Mouse (Mus musculus): Measurements from ENCODE around the gene Pmepa1. TPM values are rescaled to one million over a fixed set of nuclear protein-coding genes. Genes with fewer than 3 reads are reported as not detected.

Gene Pmepa1
- polyA plus RNA-seq, 1 experiment from 2014 or later = 1.9 TPM

- 11% methylated on average over 8 of the region's 8 CpGs for WGBS
- peak; percentile 80 for DNase-seq (ENCODE audit: low spot score)
Observed at GRCm38 (mm10) chr2:173183836-173184460, 92.4 kb downstream of the Pmepa1 start.

GRCm38 (mm10) chr2:173183311-173183710, 93.0 kb downstream of the Pmepa1 start:
- WGBS = 85% methylated on average over 10 of the region's 10 CpGs
- Histone ChIP-seq H3K27ac (no peak overlapping the region), H3K27me3 (ENCODE audit: insufficient read depth, poor library complexity, severe bottlenecking) (peaks cover 69% of the 10 kb centered on the region), H3K4me1 (peaks cover 6% of the 10 kb centered on the region), H3K4me3 (no peak overlapping the region), H3K9me3 (no peaks in the 10 kb centered on the region), H3K36me3 (no peaks in the 10 kb centered on the region)
- DNase-seq (ENCODE audit: low spot score) = peak; percentile 59

More at GRCm38 (mm10) chr2:173183836-173184460, 92.4 kb downstream of the Pmepa1 start:
- H3K4me3 ChIP-seq = no peak overlapping the region
- no peaks in the 10 kb centered on the region for H3K36me3 ChIP-seq
- H3K4me1 ChIP-seq = peaks cover 6% of the 10 kb centered on the region
- peaks cover 69% of the 10 kb centered on the region for H3K27me3 ChIP-seq (ENCODE audit: insufficient read depth, poor library complexity, severe bottlenecking)
- no peak overlapping the region for H3K27ac ChIP-seq
- no peaks in the 10 kb centered on the region for H3K9me3 ChIP-seq

GRCm38 (mm10) chr2:173182796-173183195, 93.5 kb downstream of the Pmepa1 start:
- H3K27me3 ChIP-seq (ENCODE audit: insufficient read depth, poor library complexity, severe bottlenecking) = peaks cover 69% of the 10 kb centered on the region

GRCm38 (mm10) chr2:173181901-173182300, 94.4 kb downstream of the Pmepa1 start:
- Histone ChIP-seq H3K27ac (no peak overlapping the region), H3K36me3 (no peaks in the 10 kb centered on the region), H3K9me3 (no peaks in the 10 kb centered on the region), H3K4me3 (no peak overlapping the region), H3K4me1 (peaks cover 3% of the 10 kb centered on the region; the same call in 1 of the 2 replicates), H3K27me3 (ENCODE audit: insufficient read depth, poor library complexity, severe bottlenecking) (peaks cover 70% of the 10 kb centered on the region)
- WGBS = 87% methylated on average over 7 of the region's 7 CpGs
- DNase-seq (ENCODE audit: low spot score) = peak; percentile 73

More at GRCm38 (mm10) chr2:173182796-173183195, 93.5 kb downstream of the Pmepa1 start:
- peaks cover 6% of the 10 kb centered on the region for H3K4me1 ChIP-seq
- H3K27ac ChIP-seq = no peak overlapping the region
- H3K36me3 ChIP-seq = no peaks in the 10 kb centered on the region
- no peak overlapping the region for H3K4me3 ChIP-seq
- H3K9me3 ChIP-seq = no peaks in the 10 kb centered on the region
- no peak for DNase-seq (ENCODE audit: low spot score)
- WGBS = 81% methylated on average over 7 of the region's 7 CpGs

DNA sequence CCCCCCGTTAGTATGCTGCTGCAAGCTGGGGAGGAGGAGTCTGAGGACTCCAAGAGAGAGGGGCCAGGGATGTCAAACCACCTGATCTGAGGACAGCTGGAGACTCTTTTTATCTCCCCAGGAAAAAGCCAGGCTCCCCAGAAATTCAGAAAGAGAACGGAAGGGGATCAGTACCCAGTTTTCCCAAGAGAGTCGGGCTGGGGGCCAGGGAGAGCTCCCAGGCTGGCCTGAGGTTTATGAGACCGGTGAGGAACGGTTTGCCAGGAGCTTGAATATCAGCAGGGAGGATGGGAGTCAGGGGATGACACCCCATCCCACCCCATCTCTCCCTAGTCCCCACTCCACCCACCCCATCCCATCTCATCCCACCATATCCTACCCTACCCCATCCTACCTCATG, 94.8 kb downstream of the Pmepa1 start:
- 49% methylated on average over 5 of the region's 5 CpGs for WGBS
- peak; percentile 45 for DNase-seq (ENCODE audit: low spot score)
- H3K27me3 ChIP-seq (ENCODE audit: insufficient read depth, poor library complexity, severe bottlenecking) = peaks cover 74% of the 10 kb centered on the region

DNA sequence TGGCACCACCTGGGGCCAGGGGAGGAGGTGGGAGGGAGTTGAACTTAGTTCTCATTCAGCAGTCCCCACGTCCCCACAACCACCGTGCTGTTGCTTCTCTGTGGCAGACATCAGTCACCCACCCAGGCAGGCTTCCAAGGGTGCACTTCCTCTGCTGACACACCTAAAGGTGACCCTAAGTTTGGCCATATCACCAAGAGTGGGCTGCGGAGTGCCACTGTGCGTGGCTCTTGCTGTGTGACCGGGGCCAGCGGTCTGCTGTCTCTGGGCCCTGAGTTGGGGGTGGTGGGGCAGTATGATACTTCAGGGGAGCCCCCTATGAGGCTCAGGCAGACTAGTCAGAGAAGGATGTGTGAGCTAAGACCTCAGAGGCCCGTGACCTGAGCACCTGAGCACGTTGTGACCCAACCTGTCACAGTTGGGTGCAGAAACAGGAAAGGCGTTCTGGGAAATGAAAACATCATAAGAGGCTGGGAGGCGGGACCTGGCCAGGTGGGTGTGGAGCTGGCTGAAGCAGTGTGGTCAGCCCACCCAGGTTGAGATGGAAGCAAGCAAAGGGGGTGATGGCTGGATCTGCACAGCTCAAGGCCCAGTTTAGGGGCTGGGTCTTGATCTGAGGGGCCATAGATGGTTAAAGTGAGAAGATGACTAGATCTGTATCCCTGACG, 95.5 kb downstream of the Pmepa1 start:
- WGBS = 75% methylated on average over 11 of the region's 11 CpGs
- H3K27ac ChIP-seq = peak overlapping the region; percentile 13; the same call in 1 of the 2 replicates
- H3K4me1 ChIP-seq = peaks cover 3% of the 10 kb centered on the region; the same call in 1 of the 2 replicates
- no peaks in the 10 kb centered on the region for H3K9me3 ChIP-seq
- peaks cover 73% of the 10 kb centered on the region for H3K27me3 ChIP-seq (ENCODE audit: insufficient read depth, poor library complexity, severe bottlenecking)
- H3K4me3 ChIP-seq = no peak overlapping the region
- H3K36me3 ChIP-seq = no peaks in the 10 kb centered on the region
- peak; percentile 68 for DNase-seq (ENCODE audit: low spot score)

More for the DNA sequence above, 94.8 kb downstream of the Pmepa1 start:
- H3K36me3 ChIP-seq = no peaks in the 10 kb centered on the region
- H3K4me3 ChIP-seq = no peak overlapping the region
- no peaks in the 10 kb centered on the region for H3K9me3 ChIP-seq
- peak overlapping the region; percentile 13; the same call in 1 of the 2 replicates for H3K27ac ChIP-seq
- H3K4me1 ChIP-seq = peaks cover 3% of the 10 kb centered on the region; the same call in 1 of the 2 replicates

DNA sequence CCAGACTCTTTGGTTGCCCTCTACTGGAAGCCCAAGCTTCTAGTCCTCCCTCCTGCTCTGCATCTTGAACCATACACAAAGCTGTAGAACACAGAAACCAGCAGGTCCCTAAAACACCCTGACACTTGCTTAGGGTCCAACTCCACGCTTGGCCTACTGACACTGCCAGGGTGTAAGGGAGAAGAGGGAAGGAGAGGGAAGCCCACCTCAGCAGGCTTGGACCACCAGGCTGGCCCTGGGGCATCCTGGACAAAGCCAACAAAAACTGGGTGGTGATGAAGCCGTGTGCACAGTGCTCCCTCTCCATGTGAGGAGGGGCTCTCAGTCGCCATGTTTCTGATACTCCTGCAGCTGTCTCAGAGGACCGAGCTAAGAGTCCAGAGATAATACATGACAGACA, 96.3 kb downstream of the Pmepa1 start:
- H3K9me3 ChIP-seq = no peaks in the 10 kb centered on the region
- H3K4me1 ChIP-seq = peaks cover 3% of the 10 kb centered on the region; the same call in 1 of the 2 replicates
- DNase-seq (ENCODE audit: low spot score) = peak; percentile 65
- H3K27me3 ChIP-seq (ENCODE audit: insufficient read depth, poor library complexity, severe bottlenecking) = peaks cover 65% of the 10 kb centered on the region
- no peaks in the 10 kb centered on the region for H3K36me3 ChIP-seq
- no peak overlapping the region for H3K4me3 ChIP-seq
- peak overlapping the region; percentile 22; the same call in 1 of the 2 replicates for H3K27ac ChIP-seq
- 66% methylated on average over 4 of the region's 4 CpGs for WGBS

GRCm38 (mm10) chr2:173179046-173179445, 97.3 kb downstream of the Pmepa1 start:
- no peaks in the 10 kb centered on the region for H3K9me3 ChIP-seq
- no peak overlapping the region for H3K4me3 ChIP-seq
- peaks cover 10% of the 10 kb centered on the region for H3K4me1 ChIP-seq
- peaks cover 55% of the 10 kb centered on the region for H3K27me3 ChIP-seq (ENCODE audit: insufficient read depth, poor library complexity, severe bottlenecking)
- 78% methylated on average over 7 of the region's 7 CpGs for WGBS
- DNase-seq (ENCODE audit: low spot score) = peak; percentile 70
- no peak overlapping the region for H3K27ac ChIP-seq
- H3K36me3 ChIP-seq = no peaks in the 10 kb centered on the region

- H3K4me1 ChIP-seq = peaks cover 21% of the 10 kb centered on the region
- DNase-seq (ENCODE audit: low spot score) = no peak
- H3K27ac ChIP-seq = no peak overlapping the region; the same call in 1 of the 2 replicates
- H3K36me3 ChIP-seq = no peaks in the 10 kb centered on the region
- H3K4me3 ChIP-seq = no peak overlapping the region
- H3K27me3 ChIP-seq (ENCODE audit: insufficient read depth, poor library complexity, severe bottlenecking) = peaks cover 48% of the 10 kb centered on the region
- 82% methylated on average over 8 of the region's 8 CpGs for WGBS
- H3K9me3 ChIP-seq = no peaks in the 10 kb centered on the region
Observed at GRCm38 (mm10) chr2:173177951-173178350, 98.4 kb downstream of the Pmepa1 start.

GRCm38 (mm10) chr2:173177481-173177880, 98.9 kb downstream of the Pmepa1 start:
- no peak overlapping the region for H3K27ac ChIP-seq
- no peak overlapping the region for H3K4me3 ChIP-seq
- WGBS = 69% methylated on average over 5 of the region's 5 CpGs
- H3K4me1 ChIP-seq = peaks cover 25% of the 10 kb centered on the region
- DNase-seq (ENCODE audit: low spot score) = peak; percentile 57
- no peaks in the 10 kb centered on the region for H3K36me3 ChIP-seq
- no peaks in the 10 kb centered on the region for H3K9me3 ChIP-seq
- peaks cover 48% of the 10 kb centered on the region for H3K27me3 ChIP-seq (ENCODE audit: insufficient read depth, poor library complexity, severe bottlenecking)

- Histone ChIP-seq H3K9me3 (no peaks in the 10 kb centered on the region), H3K4me1 (peaks cover 38% of the 10 kb centered on the region), H3K27me3 (ENCODE audit: insufficient read depth, poor library complexity, severe bottlenecking) (peaks cover 48% of the 10 kb centered on the region), H3K36me3 (no peaks in the 10 kb centered on the region), H3K4me3 (no peak overlapping the region), H3K27ac (no peak overlapping the region)
- WGBS = 84% methylated on average over 5 of the region's 5 CpGs
- DNase-seq (ENCODE audit: low spot score) = no peak
Observed at GRCm38 (mm10) chr2:173175703-173176102, 100.6 kb downstream of the Pmepa1 start.

GRCm38 (mm10) chr2:173174569-173174968, 101.8 kb downstream of the Pmepa1 start:
- H3K4me1 ChIP-seq = peaks cover 38% of the 10 kb centered on the region
- peak overlapping the region; percentile 89 for H3K27ac ChIP-seq
- peak; percentile 62 for DNase-seq (ENCODE audit: low spot score)
- no peaks in the 10 kb centered on the region for H3K36me3 ChIP-seq
- 33% methylated on average over 1 of the region's 1 CpGs for WGBS
- peaks cover 51% of the 10 kb centered on the region for H3K27me3 ChIP-seq (ENCODE audit: insufficient read depth, poor library complexity, severe bottlenecking)
- H3K4me3 ChIP-seq = peak overlapping the region; percentile 53
- H3K9me3 ChIP-seq = no peaks in the 10 kb centered on the region
